Mouse (Mus musculus) lung, adult 2 months (tissue): ENCODE measurements around the gene Ism1. TPM values are rescaled to one million over a fixed set of nuclear protein-coding genes. Genes with fewer than 3 reads are reported as not detected.
A peak's percentile ranks its signal among the peaks of the same experiment; 100 is the strongest.

Experiments used
- DNase-seq: peaks from one replicate; pipeline ENCODE4 v3.0.0; 2022
- H3K4me1 ChIP-seq: fragments of 200-500 bp; 2 replicates; pipeline ENCODE4 v1.6.1; 2011; ENCODE audit warnings: low read length; ENCODE audit not compliant: control insufficient read depth, insufficient read depth
- H3K4me3 ChIP-seq: fragments of 200-500 bp; replicated peaks from 2 replicates; pipeline ENCODE3; 2011; ENCODE audit warnings: low read depth, mild to moderate bottlenecking, control low read depth, low read length; ENCODE audit errors: extremely low read depth
- CTCF ChIP-seq: fragments of 200-500 bp; IDR thresholded peaks from 2 replicates; pipeline ENCODE4 v1.5.1; 2011; ENCODE audit warnings: mild to moderate bottlenecking, low read length, control low read depth; ENCODE audit not compliant: insufficient read depth
- POLR2A ChIP-seq: fragments of 200-500 bp; IDR thresholded peaks from 2 replicates; pipeline ENCODE4 v1.6.1; 2011; ENCODE audit warnings: low read depth, mild to moderate bottlenecking, control low read depth, low read length, borderline replicate concordance; ENCODE audit errors: extremely low read depth
- WGBS: fragments of 180-500 bp; shearing (Covaris S2); methylation state at CpG from one replicate; pipeline ENCODE4 v1.1.7; 2018; 5-methylcytosine and 5-hydroxymethylcytosine counted together
- polyA plus RNA-seq: library from polyadenylated mRNA; depleted of rRNA; stranded (reverse); fragments of >200 nt; gene quantifications from 2 replicates; pipeline ENCODE4 v1.2.3, GENCODE M21; 2012

Gene Ism1
- polyA plus RNA-seq, 1 experiment: 40.4 TPM

- Histone ChIP-seq H3K4me1 (no peaks in the 10 kb centered on the region; the same call in 1 of the 2 replicates), H3K4me3 (no peak overlapping the region)
- WGBS: 55% methylated on average over 6 of the region's 6 CpGs
- TF ChIP-seq CTCF: no peak
- TF ChIP-seq POLR2A: no peak
- no peak for DNase-seq
Measured at GRCm38 (mm10) chr2:139708194-139708899, 30.4 kb downstream of the Ism1 start.

GRCm38 (mm10) chr2:139711640-139712039 lies 33.7 kb downstream of the Ism1 start:
- Histone ChIP-seq H3K4me1 (no peaks in the 10 kb centered on the region), H3K4me3 (no peak overlapping the region)
- 41% methylated on average over 3 of the region's 3 CpGs for WGBS
- TF ChIP-seq CTCF: no peak
- TF ChIP-seq POLR2A: no peak
- DNase-seq: no peak

- 80% methylated on average over 10 of the region's 10 CpGs for WGBS
- no peak for DNase-seq
- Histone ChIP-seq H3K4me1 (no peaks in the 10 kb centered on the region), H3K4me3 (no peak overlapping the region)
- TF ChIP-seq CTCF (no peak), POLR2A (no peak)
Measured at GRCm38 (mm10) chr2:139712046-139712445, 34.1 kb downstream of the Ism1 start.

- Histone ChIP-seq H3K4me1 (0 out of 2 replicates have a peak, but pooled peaks cover 2% of the 10 kb centered on the region), H3K4me3 (no peak overlapping the region)
- 54% methylated on average over 3 of the region's 3 CpGs for WGBS
- no peak for DNase-seq
- TF ChIP-seq POLR2A: no peak
- TF ChIP-seq CTCF: no peak
Measured at GRCm38 (mm10) chr2:139714206-139714605, 36.2 kb downstream of the Ism1 start.

GRCm38 (mm10) chr2:139717772-139718171 lies 39.8 kb downstream of the Ism1 start:
- DNase-seq: no peak
- H3K4me1 ChIP-seq: 0 out of 2 replicates have a peak, but pooled peaks cover 5% of the 10 kb centered on the region
- WGBS: 61% methylated on average over 1 of the region's 1 CpGs
- no peak for TF ChIP-seq CTCF
- no peak for TF ChIP-seq POLR2A
- H3K4me3 ChIP-seq: no peak overlapping the region

- peak; percentile 45 for DNase-seq
- WGBS: 2% methylated on average over 1 of the region's 1 CpGs
- Histone ChIP-seq H3K4me1 (0 out of 2 replicates have a peak, but pooled peaks cover 5% of the 10 kb centered on the region), H3K4me3 (no peak overlapping the region)
- TF ChIP-seq CTCF (peak; percentile 69), POLR2A (no peak)
Measured at GRCm38 (mm10) chr2:139722700-139723099, 44.7 kb downstream of the Ism1 start.

- no peak for DNase-seq
- 14% methylated on average over 3 of the region's 3 CpGs for WGBS
- H3K4me1 ChIP-seq: peaks cover 3% of the 10 kb centered on the region; the same call in 1 of the 2 replicates
- H3K4me3 ChIP-seq: no peak overlapping the region
- TF ChIP-seq CTCF: no peak
- no peak for TF ChIP-seq POLR2A
Measured at GRCm38 (mm10) chr2:139723304-139723703, 45.3 kb downstream of the Ism1 start.

- WGBS: 67% methylated on average over 4 of the region's 4 CpGs
- peaks cover 3% of the 10 kb centered on the region; the same call in 1 of the 2 replicates for H3K4me1 ChIP-seq
- no peak for DNase-seq
- TF ChIP-seq POLR2A (no peak), CTCF (no peak)
- no peak overlapping the region for H3K4me3 ChIP-seq
Measured at GRCm38 (mm10) chr2:139724202-139724838, 46.3 kb downstream of the Ism1 start.

- Histone ChIP-seq H3K4me3 (no peak overlapping the region), H3K4me1 (peaks cover 3% of the 10 kb centered on the region; the same call in 1 of the 2 replicates)
- WGBS: 68% methylated on average over 3 of the region's 3 CpGs
- TF ChIP-seq POLR2A (no peak), CTCF (peak; percentile 22; the same call in 1 of the 2 replicates)
- no peak for DNase-seq
Measured at GRCm38 (mm10) chr2:139725328-139725727, 47.4 kb downstream of the Ism1 start.
